Mouse (Mus musculus): ENCODE measurements around the gene Prr5. TPM values are rescaled to one million over a fixed set of nuclear protein-coding genes. Genes with fewer than 3 reads are reported as not detected.

The Prr5 gene
- polyA plus RNA-seq, 1 experiment from 2014 or later: 20.7 TPM

GRCm38 (mm10) chr15:84741573-84741972, 72.2 kb downstream of the Prr5 start:
- H3K9me3 ChIP-seq: no peaks in the 10 kb centered on the region
- no peaks in the 10 kb centered on the region for H3K27me3 ChIP-seq (replicated peaks)
- 72% methylated on average over 3 of the region's 3 CpGs for WGBS
- no peak for ATAC-seq (ENCODE audit: extremely low read depth, insufficient number of reproducible peaks, low FRiP score, low TSS enrichment)
- H3K4me2 ChIP-seq: no peak overlapping the region
- no peak overlapping the region for H3K27ac ChIP-seq (replicated peaks)
- H3K36me3 ChIP-seq: no peaks in the 10 kb centered on the region
- no peak overlapping the region for H3K9ac ChIP-seq
- no peak overlapping the region for H3K4me3 ChIP-seq
- peaks cover 34% of the 10 kb centered on the region for H3K4me1 ChIP-seq

GRCm38 (mm10) chr15:84743347-84743746, 73.9 kb downstream of the Prr5 start:
- Histone ChIP-seq H3K9me3 (no peaks in the 10 kb centered on the region), H3K27me3 (replicated peaks) (no peaks in the 10 kb centered on the region), H3K4me3 (no peak overlapping the region), H3K9ac (no peak overlapping the region), H3K4me1 (peaks cover 34% of the 10 kb centered on the region), H3K4me2 (no peak overlapping the region), H3K36me3 (no peaks in the 10 kb centered on the region), H3K27ac (replicated peaks) (no peak overlapping the region)
- WGBS: 16% methylated on average over 3 of the region's 3 CpGs
- no peak for ATAC-seq (ENCODE audit: extremely low read depth, insufficient number of reproducible peaks, low FRiP score, low TSS enrichment)

GRCm38 (mm10) chr15:84744308-84744707, 74.9 kb downstream of the Prr5 start:
- H3K27me3 ChIP-seq (replicated peaks): no peaks in the 10 kb centered on the region
- 0 out of 2 replicates have a peak overlapping the region, but pooled peaks have one; percentile 33 for H3K9ac ChIP-seq
- H3K4me1 ChIP-seq: peaks cover 34% of the 10 kb centered on the region
- H3K27ac ChIP-seq (replicated peaks): no peak overlapping the region
- H3K4me2 ChIP-seq: no peak overlapping the region
- H3K9me3 ChIP-seq: no peaks in the 10 kb centered on the region
- no peak overlapping the region for H3K4me3 ChIP-seq
- no peaks in the 10 kb centered on the region for H3K36me3 ChIP-seq
- ATAC-seq (ENCODE audit: extremely low read depth, insufficient number of reproducible peaks, low FRiP score, low TSS enrichment): no peak
- WGBS: 14% methylated on average over 2 of the region's 2 CpGs

GRCm38 (mm10) chr15:84745831-84746230, 76.4 kb downstream of the Prr5 start:
- Histone ChIP-seq H3K9ac (no peak overlapping the region), H3K9me3 (no peaks in the 10 kb centered on the region), H3K27me3 (replicated peaks) (no peaks in the 10 kb centered on the region), H3K4me2 (no peak overlapping the region), H3K4me1 (peaks cover 34% of the 10 kb centered on the region), H3K4me3 (no peak overlapping the region), H3K36me3 (no peaks in the 10 kb centered on the region), H3K27ac (replicated peaks) (0 out of 2 replicates have a peak overlapping the region, but pooled peaks have one; percentile 15)
- 52% methylated on average over 4 of the region's 4 CpGs for WGBS
- no peak for ATAC-seq (ENCODE audit: extremely low read depth, insufficient number of reproducible peaks, low FRiP score, low TSS enrichment)

Other genes with a start within 250 kb of the Prr5 start
- 0.55 and 0.60 TPM in 2 replicates for gene Shisal1, start 222.5 kb upstream of the Prr5 start, polyA plus RNA-seq (2015; fragmentation: Nextera tagmentation; extraction: Ambion mirVana)
- gene Rtl6, start 111.8 kb upstream of the Prr5 start, polyA plus RNA-seq (2015; fragmentation: Nextera tagmentation; extraction: Ambion mirVana): 9.2 and 9.8 TPM in 2 replicates
- gene Arhgap8, start 50.4 kb downstream of the Prr5 start, polyA plus RNA-seq (2015; fragmentation: Nextera tagmentation; extraction: Ambion mirVana): 4.1 and 5.5 TPM in 2 replicates
- 0.08 and 0.14 TPM in 2 replicates for gene Phf21b, start 186.4 kb downstream of the Prr5 start, polyA plus RNA-seq (2015; fragmentation: Nextera tagmentation; extraction: Ambion mirVana)

Measured in heart, embryonic 13.5 days (tissue).